Mouse (Mus musculus) thymus, adult 2 months (tissue): Measurements from ENCODE around the gene Trem3. TPM values are rescaled to one million over a fixed set of nuclear protein-coding genes. Genes with fewer than 3 reads are reported as not detected.

Experiments
- DNase-seq: peaks from one replicate; pipeline ENCODE4 v3.0.0; 2021
- H3K27ac ChIP-seq: fragments of 200-500 bp; 2 replicates; pipeline ENCODE4 v1.5.1; 2012; ENCODE audit warnings: low read length, control low read depth; ENCODE audit not compliant: control insufficient read depth, insufficient read depth
- H3K27me3 ChIP-seq: fragments of 200-500 bp; 2 replicates; pipeline ENCODE4 v1.6.1; 2012; ENCODE audit warnings: mild to moderate bottlenecking, low read length, moderate library complexity, mixed read lengths; ENCODE audit not compliant: control insufficient read depth, insufficient read depth
- H3K36me3 ChIP-seq: fragments of 200-500 bp; 2 replicates; pipeline ENCODE4 v1.6.1; 2012; ENCODE audit warnings: mild to moderate bottlenecking, low read length, moderate library complexity; ENCODE audit not compliant: control insufficient read depth, insufficient read depth
- H3K4me1 ChIP-seq: fragments of 200-500 bp; replicated peaks from 2 replicates; pipeline ENCODE4 v1.6.1; 2012; ENCODE audit warnings: low read length; ENCODE audit not compliant: control insufficient read depth, insufficient read depth
- H3K4me3 ChIP-seq: fragments of 200-500 bp; 2 replicates; pipeline ENCODE4 v1.5.1; 2012; ENCODE audit warnings: mild to moderate bottlenecking, low read length, control low read depth, moderate library complexity; ENCODE audit not compliant: control insufficient read depth, insufficient read depth
- CTCF ChIP-seq: fragments of 200-500 bp; IDR thresholded peaks from 2 replicates; pipeline ENCODE4 v1.5.1; 2012; ENCODE audit warnings: mild to moderate bottlenecking, control low read depth, low read length, moderate library complexity, borderline replicate concordance; ENCODE audit not compliant: control insufficient read depth, poor library complexity, insufficient read depth; ENCODE audit errors: extremely low read depth
- POLR2A ChIP-seq: fragments of 200-500 bp; IDR thresholded peaks from 2 replicates; pipeline ENCODE4 v1.6.1; 2012; ENCODE audit warnings: mild to moderate bottlenecking, low read length, control low read depth, moderate library complexity; ENCODE audit not compliant: control insufficient read depth, poor library complexity, insufficient read depth; ENCODE audit errors: extremely low read depth
- WGBS: fragments of 180-500 bp; shearing (Covaris S2); methylation state at CpG from one replicate; pipeline ENCODE4 v1.1.7; 2018; 5-methylcytosine and 5-hydroxymethylcytosine counted together
- polyA plus RNA-seq: library from polyadenylated mRNA; depleted of rRNA; stranded (reverse); fragments of >200 nt; gene quantifications from 2 replicates; pipeline ENCODE4 v1.2.3, GENCODE M21; 2012

The Trem3 gene
- polyA plus RNA-seq, 1 experiment = 0.23 TPM

- no peaks in the 10 kb centered on the region for H3K4me1 ChIP-seq
- H3K27me3 ChIP-seq = no peaks in the 10 kb centered on the region
- H3K36me3 ChIP-seq = no peaks in the 10 kb centered on the region
- no peak for DNase-seq
- H3K4me3 ChIP-seq = no peak overlapping the region
- no peak for TF ChIP-seq CTCF
- TF ChIP-seq POLR2A = no peak
- H3K27ac ChIP-seq = no peak overlapping the region
- WGBS = 85% methylated on average over 2 of the region's 2 CpGs
Observed at GRCm38 (mm10) chr17:48266610-48267304, 19.2 kb downstream of the Trem3 start.

- no peak overlapping the region for H3K27ac ChIP-seq
- no peaks in the 10 kb centered on the region for H3K4me1 ChIP-seq
- no peaks in the 10 kb centered on the region for H3K27me3 ChIP-seq
- WGBS = 71% methylated on average over 1 of the region's 1 CpGs
- no peak overlapping the region for H3K4me3 ChIP-seq
- H3K36me3 ChIP-seq = no peaks in the 10 kb centered on the region
- no peak for DNase-seq
- TF ChIP-seq CTCF = no peak
Observed at GRCm38 (mm10) chr17:48267591-48267990, 20.0 kb downstream of the Trem3 start.

GRCm38 (mm10) chr17:48268276-48268675 is 20.7 kb downstream of the Trem3 start:
- no peak overlapping the region for H3K4me3 ChIP-seq
- H3K27ac ChIP-seq = no peak overlapping the region
- TF ChIP-seq CTCF (no peak), POLR2A (no peak)
- no peak for DNase-seq
- no peaks in the 10 kb centered on the region for H3K27me3 ChIP-seq
- H3K4me1 ChIP-seq = no peaks in the 10 kb centered on the region
- no peaks in the 10 kb centered on the region for H3K36me3 ChIP-seq

GRCm38 (mm10) chr17:48269833-48270232 is 22.3 kb downstream of the Trem3 start:
- 79% methylated on average over 4 of the region's 4 CpGs for WGBS
- no peaks in the 10 kb centered on the region for H3K27me3 ChIP-seq
- no peak overlapping the region for H3K27ac ChIP-seq
- no peak for DNase-seq
- H3K4me1 ChIP-seq = no peaks in the 10 kb centered on the region
- no peaks in the 10 kb centered on the region for H3K36me3 ChIP-seq
- TF ChIP-seq CTCF = no peak
- no peak for TF ChIP-seq POLR2A
- no peak overlapping the region for H3K4me3 ChIP-seq

GRCm38 (mm10) chr17:48272158-48272557 is 24.6 kb downstream of the Trem3 start:
- no peaks in the 10 kb centered on the region for H3K4me1 ChIP-seq
- no peaks in the 10 kb centered on the region for H3K27me3 ChIP-seq
- TF ChIP-seq POLR2A (no peak), CTCF (no peak)
- DNase-seq = no peak
- no peak overlapping the region for H3K27ac ChIP-seq
- no peak overlapping the region for H3K4me3 ChIP-seq
- H3K36me3 ChIP-seq = no peaks in the 10 kb centered on the region
- WGBS = 88% methylated on average over 5 of the region's 5 CpGs

GRCm38 (mm10) chr17:48272598-48272997 is 25.0 kb downstream of the Trem3 start:
- Histone ChIP-seq H3K27me3 (no peaks in the 10 kb centered on the region), H3K4me1 (no peaks in the 10 kb centered on the region), H3K36me3 (no peaks in the 10 kb centered on the region), H3K4me3 (no peak overlapping the region), H3K27ac (no peak overlapping the region)
- DNase-seq = no peak
- TF ChIP-seq POLR2A (no peak), CTCF (no peak)
- 88% methylated on average over 4 of the region's 4 CpGs for WGBS

- H3K27me3 ChIP-seq = no peaks in the 10 kb centered on the region
- H3K4me3 ChIP-seq = no peak overlapping the region
- H3K27ac ChIP-seq = no peak overlapping the region
- TF ChIP-seq POLR2A (no peak), CTCF (no peak)
- WGBS = 43% methylated on average over 4 of the region's 4 CpGs
- H3K4me1 ChIP-seq = no peaks in the 10 kb centered on the region
- DNase-seq = no peak
- H3K36me3 ChIP-seq = no peaks in the 10 kb centered on the region
Observed at GRCm38 (mm10) chr17:48274098-48274497, 26.5 kb downstream of the Trem3 start.
